Mouse (Mus musculus) megakaryocyte-erythroid progenitor cell, adult 5 weeks (primary cell): ENCODE data around the gene Strip2. TPM values are rescaled to one million over a fixed set of nuclear protein-coding genes. Genes with fewer than 3 reads are reported as not detected.

ENCODE experiments used
- polyA plus RNA-seq: library from polyadenylated mRNA; stranded (reverse); fragments of >175 nt; gene quantifications from 2 replicates; pipeline ENCODE4 v1.2.3, GENCODE M21; 2012

Strip2 gene
- polyA plus RNA-seq = 0.04 and 0.13 TPM in 2 replicates

GRCm38 (mm10) chr6:29916530-29917382, at the start of gene Strip2:
Gene Strip2, plus strand, starts transcription at chr6:29917012.

Other genes starting within 250 kb of the Strip2 start
- gene Tspan33, start 222.8 kb upstream of the Strip2 start, polyA plus RNA-seq = 16.9 and 22.5 TPM in 2 replicates
- gene Smo, start 181.5 kb upstream of the Strip2 start, polyA plus RNA-seq = 25.7 and 32.8 TPM in 2 replicates
- gene Ahcyl2, start 149.0 kb upstream of the Strip2 start, polyA plus RNA-seq = 6.6 and 9.9 TPM in 2 replicates
- 9.2 and 9.3 TPM in 2 replicates for gene Nrf1, start 131.0 kb downstream of the Strip2 start, polyA plus RNA-seq